Mouse (Mus musculus) heart, embryonic 11.5 days (tissue): ENCODE data around the gene Vmn1r123. TPM values are rescaled to one million over a fixed set of nuclear protein-coding genes. Genes with fewer than 3 reads are reported as not detected.
"Not testable (repeated sequence)": the region's sequence is repeated elsewhere in the genome, so short reads cannot be mapped to it uniquely, and the experiment has no call there.

ENCODE experiments used
- ATAC-seq: fragments of 200-750 bp; cut with Nextera tagmentation; replicated peaks from 2 replicates; pipeline ENCODE4 v1.8.0; 2017; ENCODE audit warnings: moderate library complexity; ENCODE audit not compliant: insufficient number of reproducible peaks, low FRiP score, low TSS enrichment
- H3K27ac ChIP-seq: fragments of 300-500 bp; sonication (generic); 2 replicates; pipeline ENCODE4 v1.5.1; 2014; ENCODE audit warnings: mild to moderate bottlenecking, low read depth, low read length
- H3K27me3 ChIP-seq: fragments of 300-500 bp; sonication (generic); 2 replicates; pipeline ENCODE4 v1.6.1; 2014; ENCODE audit warnings: mild to moderate bottlenecking, low read length, mixed read lengths; ENCODE audit not compliant: control insufficient read depth, insufficient read depth
- H3K36me3 ChIP-seq: fragments of 300-500 bp; sonication (generic); 2 replicates; pipeline ENCODE4 v1.6.1; 2014; ENCODE audit warnings: mild to moderate bottlenecking, low read length, moderate library complexity, mixed read lengths; ENCODE audit not compliant: control insufficient read depth, insufficient read depth
- H3K4me1 ChIP-seq: fragments of 300-500 bp; sonication (generic); 2 replicates; pipeline ENCODE4 v1.6.1; 2014; ENCODE audit warnings: low read length; ENCODE audit not compliant: control insufficient read depth, insufficient read depth
- H3K4me2 ChIP-seq: fragments of 300-500 bp; sonication (generic); 2 replicates; pipeline ENCODE4 v1.6.1; 2014; ENCODE audit warnings: mild to moderate bottlenecking, moderate library complexity
- H3K4me3 ChIP-seq: fragments of 300-500 bp; sonication (generic); 2 replicates; pipeline ENCODE4 v1.5.1; 2014; ENCODE audit warnings: low read depth, low read length
- H3K9ac ChIP-seq: fragments of 300-500 bp; sonication (generic); 2 replicates; pipeline ENCODE4 v1.6.1; 2014; ENCODE audit warnings: mild to moderate bottlenecking, low read depth, low read length, moderate library complexity
- H3K9me3 ChIP-seq: fragments of 300-500 bp; sonication (generic); replicated peaks from 2 replicates; pipeline ENCODE4 v1.6.1; 2016; ENCODE audit warnings: low read length; ENCODE audit not compliant: control insufficient read depth
- WGBS: fragments of 180-500 bp; shearing (Covaris S2); extraction: QIAGEN DNeasy Blood & Tissue Kit; methylation state at CpG from one replicate; pipeline ENCODE4 v1.1.7; 2014; ENCODE audit not compliant: insufficient replicate concordance; 5-methylcytosine and 5-hydroxymethylcytosine counted together
- polyA plus RNA-seq: library from polyadenylated mRNA; unstranded; fragments of >200 nt; fragmentation: Nextera tagmentation; extraction: Ambion mirVana; gene quantifications from 2 replicates; pipeline ENCODE4 v1.2.1, GENCODE M21; 2014

The Vmn1r123 gene
- polyA plus RNA-seq = not detected in 2 replicates

DNA sequence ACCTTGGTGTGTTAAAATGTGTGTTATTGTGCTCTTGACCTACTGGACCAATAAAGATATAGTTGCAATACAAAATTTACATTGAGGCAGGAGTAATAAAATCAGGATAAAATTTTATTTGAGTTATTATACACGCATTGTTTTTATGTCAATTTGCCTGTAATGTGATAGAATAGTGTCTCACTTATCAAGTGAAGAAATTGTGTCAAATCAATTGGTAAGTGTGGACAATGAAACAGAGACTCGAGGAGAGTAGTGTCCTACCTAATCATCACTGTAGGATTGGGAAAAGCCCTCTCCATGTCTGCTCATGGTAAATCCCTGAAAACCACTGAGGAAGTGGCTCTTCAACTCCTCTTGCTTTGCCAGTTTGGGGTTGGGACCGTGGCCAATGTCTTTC lies at the start of gene Vmn1r123:
TSS of gene Vmn1r123 (plus strand) at position 301 of the 400 bp plus-strand sequence.
- not testable (repeated sequence) for H3K9ac ChIP-seq, H3K27me3 ChIP-seq, H3K4me2 ChIP-seq, H3K4me1 ChIP-seq, H3K9me3 ChIP-seq, H3K4me3 ChIP-seq, H3K27ac ChIP-seq, ATAC-seq, H3K36me3 ChIP-seq
- WGBS = 56% methylated on average over 1 of the region's 3 CpGs

DNA sequence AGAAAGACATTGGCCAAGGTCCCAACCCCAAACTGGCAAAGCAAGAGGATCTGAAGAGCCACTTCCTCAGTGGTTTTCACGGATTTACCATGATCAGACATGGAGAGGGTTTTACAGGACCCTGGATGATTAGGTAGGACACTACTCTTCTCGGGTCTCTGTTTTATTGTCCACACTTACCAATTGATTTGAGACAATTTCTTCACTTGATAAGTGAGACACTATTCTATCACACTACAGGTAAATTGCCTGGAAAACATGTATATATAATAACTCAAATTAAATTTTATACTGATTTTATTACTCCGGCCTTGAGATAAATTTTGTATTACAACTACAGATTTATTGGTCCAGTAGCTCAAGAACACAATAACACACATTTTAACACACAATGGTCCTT lies 28.0 kb upstream of the Vmn1r123 start, which contains the start of gene Vmn1r122:
TSS of gene Vmn1r122 (minus strand) at position 101 of the 400 bp plus-strand sequence.
- H3K27me3 ChIP-seq, H3K36me3 ChIP-seq, ATAC-seq, H3K27ac ChIP-seq, H3K4me2 ChIP-seq, H3K4me3 ChIP-seq, H3K9ac ChIP-seq, H3K9me3 ChIP-seq, H3K4me1 ChIP-seq: not testable (repeated sequence)
- 45% methylated on average over 2 of the region's 3 CpGs for WGBS

- H3K4me1 ChIP-seq, H3K27ac ChIP-seq, H3K9me3 ChIP-seq, H3K27me3 ChIP-seq, ATAC-seq, H3K9ac ChIP-seq, H3K36me3 ChIP-seq, H3K4me3 ChIP-seq, H3K4me2 ChIP-seq: not testable (repeated sequence)
- 38% methylated on average over 1 of the region's 2 CpGs for WGBS
Observed at GRCm38 (mm10) chr7:21190323-21190722, 28.3 kb downstream of the Vmn1r123 start, which contains the start of gene Gm5157. TSS of gene Gm5157 (minus strand) at chr7:21190423.

Other genes with a start within 250 kb of the Vmn1r123 start
- gene Vmn1r118, start 249.8 kb upstream of the Vmn1r123 start, polyA plus RNA-seq = not detected in 2 replicates
- not detected in 2 replicates for gene Vmn1r119, start 149.7 kb upstream of the Vmn1r123 start, polyA plus RNA-seq
- not detected in 2 replicates for gene Vmn1r120, start 108.4 kb upstream of the Vmn1r123 start, polyA plus RNA-seq
- gene Vmn1r121, start 63.7 kb upstream of the Vmn1r123 start, polyA plus RNA-seq = not detected in 2 replicates
- gene Vmn1r122, start 28.1 kb upstream of the Vmn1r123 start, polyA plus RNA-seq = not detected in 2 replicates
- not detected in 2 replicates for gene Gm5157, start 28.2 kb downstream of the Vmn1r123 start, polyA plus RNA-seq
- not detected in 2 replicates for gene Vmn1r124, start 98.4 kb downstream of the Vmn1r123 start, polyA plus RNA-seq
- not detected in 2 replicates for gene Vmn1r125, start 110.0 kb downstream of the Vmn1r123 start, polyA plus RNA-seq
- gene Vmn1r126, start 139.3 kb downstream of the Vmn1r123 start, polyA plus RNA-seq = not detected in 2 replicates
- gene Vmn1r127, start 157.7 kb downstream of the Vmn1r123 start, polyA plus RNA-seq = not detected in 2 replicates
- gene Vmn1r128, start 187.2 kb downstream of the Vmn1r123 start, polyA plus RNA-seq = not detected in 2 replicates
- not detected in 2 replicates for gene Vmn1r129, start 199.1 kb downstream of the Vmn1r123 start, polyA plus RNA-seq